Comparison of ENCODE assay signal across 20 mouse cellular contexts in genomic region chr9:102015516-102015915, GRCm38 (mm10).
A peak's percentile ranks its signal among the peaks of the same experiment; 100 is the strongest.
DNase-seq lines count a peak whose midpoint lies in the region; ATAC-seq lines count a peak whose summit lies in the region.
"Had no signal": no experiment of that assay in that cellular context is flagged by ENCODE, and none has a peak within 500 bp of the region (broad histone marks: within the 10 kb centered on the region; RNA-seq: fewer than 3 reads in every experiment).

No protein-coding gene starts in this region.

- no peak overlapping the region for H3K4me3 ChIP-seq in heart, embryonic 11.5 days (ENCODE audit: low read depth, low read length)
- no peak overlapping the region for H3K4me3 ChIP-seq in liver, embryonic 11.5 days (ENCODE audit: low read depth, low read length)
- no peak overlapping the region for H3K4me3 ChIP-seq in liver, embryonic 12.5 days
- H3K4me3 ChIP-seq: forebrain, embryonic 10.5 days; forebrain, embryonic 13.5 days; hindbrain, embryonic 12.5 days; hindbrain, embryonic 15.5 days had no signal

- ATAC-seq in heart, embryonic 11.5 days (replicated peaks; ENCODE audit: insufficient number of reproducible peaks, low FRiP score, low TSS enrichment) = no peak
- ATAC-seq in liver, embryonic 11.5 days (replicated peaks; ENCODE audit: low FRiP score) = no peak
- ATAC-seq in liver, embryonic 12.5 days = no peak
- ATAC-seq: CD4-positive, CD25-positive, alpha-beta regulatory T cell, adult 4 months; forebrain, embryonic 13.5 days; forebrain, embryonic 16.5 days; intestine, postnatal 0 days had no signal

- H3K4me1 ChIP-seq in heart, embryonic 11.5 days (ENCODE audit: control insufficient read depth, insufficient read depth, low read length) = no peaks in the 10 kb centered on the region
- no peaks in the 10 kb centered on the region for H3K4me1 ChIP-seq in liver, embryonic 11.5 days (replicated peaks; ENCODE audit: control insufficient read depth, insufficient read depth, low read length)
- H3K4me1 ChIP-seq in liver, embryonic 12.5 days = no peaks in the 10 kb centered on the region
- H3K4me1 ChIP-seq: forebrain, embryonic 10.5 days; forebrain, embryonic 13.5 days; hindbrain, embryonic 12.5 days; hindbrain, embryonic 15.5 days had no signal

- DNase-seq in heart, adult 18-20 months = peak; percentile 42 to 57
- peak; percentile 8 for DNase-seq in liver, embryonic 11.5 days (ENCODE audit: low spot score)
- DNase-seq in heart, adult 9 months (ENCODE audit: low spot score in 2 of 2) = peak; percentile 39 to 40
- peak; percentile 25 for DNase-seq in heart, postnatal 4 days
- no peak for DNase-seq in ovary, postnatal 10 days (ENCODE audit: low spot score)
- DNase-seq: adrenal gland, adult 8-10 months; adrenal gland, postnatal 25 days; cerebellum, adult 18-20 months; cerebellum, adult 9-10 months; gastrocnemius, postnatal 10 days; gastrocnemius, postnatal 36 days had no signal

- H3K9me3 ChIP-seq in heart, embryonic 11.5 days (replicated peaks; ENCODE audit: control insufficient read depth, low read length) = peaks cover 3% of the 10 kb centered on the region; the same call in 1 of the 2 replicates
- no peaks in the 10 kb centered on the region for H3K9me3 ChIP-seq in liver, embryonic 11.5 days (ENCODE audit: control insufficient read depth, low read length)
- no peaks in the 10 kb centered on the region for H3K9me3 ChIP-seq in liver, embryonic 12.5 days (replicated peaks)
- H3K9me3 ChIP-seq: forebrain, embryonic 13.5 days; hindbrain, embryonic 12.5 days had no signal

- no peak overlapping the region for H3K27ac ChIP-seq in heart, embryonic 11.5 days (ENCODE audit: low read depth, low read length)
- H3K27ac ChIP-seq in liver, embryonic 11.5 days (ENCODE audit: low read depth, low read length) = no peak overlapping the region
- H3K27ac ChIP-seq in liver, embryonic 12.5 days = no peak overlapping the region
- H3K27ac ChIP-seq: forebrain, embryonic 10.5 days; forebrain, embryonic 13.5 days; hindbrain, embryonic 12.5 days; hindbrain, embryonic 15.5 days had no signal

- H3K4me2 ChIP-seq in heart, embryonic 11.5 days = no peak overlapping the region
- no peak overlapping the region for H3K4me2 ChIP-seq in liver, embryonic 11.5 days
- H3K4me2 ChIP-seq in liver, embryonic 12.5 days = no peak overlapping the region
- H3K4me2 ChIP-seq: forebrain, embryonic 13.5 days; hindbrain, embryonic 12.5 days; hindbrain, embryonic 15.5 days had no signal

- H3K27me3 ChIP-seq in heart, embryonic 11.5 days (ENCODE audit: control insufficient read depth, insufficient read depth, low read length) = no peaks in the 10 kb centered on the region
- H3K27me3 ChIP-seq in liver, embryonic 11.5 days (replicated peaks; ENCODE audit: control insufficient read depth, insufficient read depth, low read length) = no peaks in the 10 kb centered on the region
- H3K27me3 ChIP-seq in liver, embryonic 12.5 days (replicated peaks) = no peaks in the 10 kb centered on the region
- H3K27me3 ChIP-seq: forebrain, embryonic 13.5 days; hindbrain, embryonic 12.5 days; hindbrain, embryonic 15.5 days had no signal

- H3K9ac ChIP-seq in heart, embryonic 11.5 days (ENCODE audit: low read depth, low read length) = no peak overlapping the region
- no peak overlapping the region for H3K9ac ChIP-seq in liver, embryonic 11.5 days (ENCODE audit: low read depth, low read length)
- no peak overlapping the region for H3K9ac ChIP-seq in liver, embryonic 12.5 days
- H3K9ac ChIP-seq: forebrain, embryonic 13.5 days; hindbrain, embryonic 12.5 days; hindbrain, embryonic 15.5 days had no signal

- H3K36me3 ChIP-seq in heart, embryonic 11.5 days (ENCODE audit: control insufficient read depth, insufficient read depth, low read length) = no peaks in the 10 kb centered on the region
- no peaks in the 10 kb centered on the region for H3K36me3 ChIP-seq in liver, embryonic 11.5 days (ENCODE audit: control insufficient read depth, insufficient read depth, low read length)
- no peaks in the 10 kb centered on the region for H3K36me3 ChIP-seq in liver, embryonic 12.5 days
- H3K36me3 ChIP-seq: hindbrain, embryonic 12.5 days; hindbrain, embryonic 15.5 days had no signal
